Mouse (Mus musculus) kidney, postnatal 25 days (tissue): ENCODE data around the gene Pus1.
"Not testable (repeated sequence)": the region's sequence is repeated elsewhere in the genome, so short reads cannot be mapped to it uniquely, and the experiment has no call there.

Experiments used
- DNase-seq, 2 experiments: peaks; one replicate each; pipeline ENCODE4 v3.0.0; 2021; ENCODE audit warnings: mixed read lengths in 2 of 2

Pus1 gene

GRCm38 (mm10) chr5:110780761-110781528, 486 bp upstream of the Pus1 start:
- peak; percentile 25 to 48 for DNase-seq

- DNase-seq = peak in 1 of 2 experiments; percentile 43
Measured at GRCm38 (mm10) chr5:110779276-110779997, 1.0 kb downstream of the Pus1 start.

GRCm38 (mm10) chr5:110778263-110778662, 2.2 kb downstream of the Pus1 start:
- no peak for DNase-seq

- DNase-seq = no peak
Measured at GRCm38 (mm10) chr5:110776141-110776540, 4.3 kb downstream of the Pus1 start.

GRCm38 (mm10) chr5:110774511-110774910, 5.9 kb downstream of the Pus1 start:
- DNase-seq = no peak

- not testable (repeated sequence) for DNase-seq
Measured at GRCm38 (mm10) chr5:110772945-110773344, 7.5 kb downstream of the Pus1 start.

GRCm38 (mm10) chr5:110770448-110771158, 9.9 kb downstream of the Pus1 start, which contains the start of gene Ep400:
TSS of gene Ep400 (minus strand) at chr5:110770717.
- peak; percentile 100 for DNase-seq

- no peak for DNase-seq
Measured at GRCm38 (mm10) chr5:110770031-110770445, 10.4 kb downstream of the Pus1 start.

GRCm38 (mm10) chr5:110769272-110769671, 11.2 kb downstream of the Pus1 start:
- no peak for DNase-seq

GRCm38 (mm10) chr5:110763890-110764289, 16.6 kb downstream of the Pus1 start:
- DNase-seq = no peak

GRCm38 (mm10) chr5:110745021-110745420, 35.4 kb downstream of the Pus1 start:
- no peak for DNase-seq

- no peak for DNase-seq
Measured at GRCm38 (mm10) chr5:110739496-110740275, 40.8 kb downstream of the Pus1 start.

- no peak for DNase-seq
Measured at GRCm38 (mm10) chr5:110735606-110736005, 44.9 kb downstream of the Pus1 start.

GRCm38 (mm10) chr5:110733231-110733823, 47.1 kb downstream of the Pus1 start:
- DNase-seq = no peak

GRCm38 (mm10) chr5:110731227-110731626, 49.2 kb downstream of the Pus1 start:
- no peak for DNase-seq

GRCm38 (mm10) chr5:110727850-110728249, 52.6 kb downstream of the Pus1 start:
- no peak for DNase-seq
